Mouse (Mus musculus) small intestine, adult 2 months (tissue): ENCODE data around the gene Sugp2.

Experiments used
- CTCF ChIP-seq: fragments of 200-500 bp; IDR thresholded peaks from 2 replicates; pipeline ENCODE4 v1.5.1; 2012; ENCODE audit warnings: low read depth, mild to moderate bottlenecking, control low read depth, inconsistent platforms, low read length, moderate library complexity, mixed read lengths; ENCODE audit not compliant: insufficient replicate concordance, insufficient read length; ENCODE audit errors: extremely low read depth
- POLR2A ChIP-seq: fragments of 200-500 bp; IDR thresholded peaks from 2 replicates; pipeline ENCODE4 v1.6.1; 2012; ENCODE audit warnings: low read depth, mild to moderate bottlenecking, control low read depth, inconsistent platforms, low read length, moderate library complexity

GRCm38 (mm10) chr8:70194191-70194590, 39.8 kb upstream of the Sugp2 start:
- TF ChIP-seq CTCF (no peak), POLR2A (no peak)
